Mouse (Mus musculus): ENCODE measurements around the gene Olfr818.
"Not testable (repeated sequence)": the region's sequence is repeated elsewhere in the genome, so short reads cannot be mapped to it uniquely, and the experiment has no call there.

Gene Olfr818

GRCm38 (mm10) chr10:129949000-129949399 is at the start of gene Olfr818:
TSS of gene Olfr818 (minus strand) at chr10:129949100.
- no peak for DNase-seq (ENCODE audit: low spot score)

- not testable (repeated sequence) for DNase-seq (ENCODE audit: low spot score)
Observed at GRCm38 (mm10) chr10:129984962-129985361, 36.1 kb upstream of the Olfr818 start, which contains the start of gene Gm10310. TSS of gene Gm10310 (minus strand) at chr10:129985062.

- not testable (repeated sequence) for DNase-seq (ENCODE audit: low spot score)
Observed at GRCm38 (mm10) chr10:129981867-129982266, 33.0 kb upstream of the Olfr818 start.

DNA sequence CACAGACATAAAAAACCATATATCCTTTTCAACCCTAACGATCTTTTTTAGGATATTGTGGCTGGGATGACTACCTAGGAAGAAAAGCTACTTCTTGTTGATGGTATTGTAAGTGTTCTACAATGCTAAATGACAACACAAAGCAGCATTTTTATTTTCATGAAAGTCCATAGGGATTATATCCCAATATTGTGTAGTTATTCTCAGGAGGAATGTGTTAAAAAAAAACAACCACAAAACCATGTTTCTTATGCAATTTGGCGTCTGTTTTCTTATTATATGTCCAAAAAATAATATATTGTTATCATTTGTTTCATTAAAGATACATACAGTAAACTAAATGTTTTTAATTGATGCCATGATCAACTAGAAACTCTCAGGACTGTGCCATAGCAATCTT is 27.1 kb upstream of the Olfr818 start, which contains the start of gene Olfr247:
Gene Olfr247, minus strand, starts transcription at position 101 of the 400 bp plus-strand sequence.
- DNase-seq (ENCODE audit: low spot score): not testable (repeated sequence)

DNA sequence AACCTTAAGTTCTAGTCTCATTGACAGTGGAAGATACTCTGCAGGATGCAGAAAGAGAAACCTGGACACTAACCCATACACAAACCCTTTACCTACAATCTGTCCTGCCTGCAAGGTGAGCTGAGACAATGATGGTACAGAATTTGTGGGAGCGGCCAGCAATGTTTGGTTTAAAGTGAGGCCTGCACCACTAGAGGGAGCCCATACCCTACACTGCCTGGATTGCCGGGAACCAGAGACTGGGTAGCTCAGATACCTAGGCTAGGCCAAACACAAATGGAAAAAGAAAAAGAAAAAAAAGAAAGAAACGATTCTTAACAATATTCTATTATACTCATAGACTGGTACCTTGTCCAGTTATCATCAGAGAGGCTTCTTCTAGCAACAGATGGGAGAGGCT is 24.1 kb upstream of the Olfr818 start:
- not testable (repeated sequence) for DNase-seq (ENCODE audit: low spot score)

DNA sequence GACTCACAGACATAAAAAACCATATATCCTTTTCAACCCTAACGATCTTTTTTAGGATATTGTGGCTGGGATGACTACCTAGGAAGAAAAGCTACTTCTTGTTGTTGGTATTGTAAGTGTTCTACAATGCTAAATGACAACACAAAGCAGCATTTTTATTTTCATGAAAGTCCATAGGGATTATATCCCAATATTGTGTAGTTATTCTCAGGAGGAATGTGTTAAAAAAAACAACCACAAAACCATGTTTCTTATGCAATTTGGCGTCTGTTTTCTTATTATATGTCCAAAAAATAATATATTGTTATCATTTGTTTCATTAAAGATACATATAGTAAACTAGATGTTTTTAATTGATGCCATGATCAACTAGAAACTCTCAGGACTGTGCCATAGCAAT is 18.3 kb upstream of the Olfr818 start, which contains the start of gene Olfr819:
Gene Olfr819, minus strand, starts transcription at position 101 of the 400 bp plus-strand sequence.
- not testable (repeated sequence) for DNase-seq (ENCODE audit: low spot score)

DNA sequence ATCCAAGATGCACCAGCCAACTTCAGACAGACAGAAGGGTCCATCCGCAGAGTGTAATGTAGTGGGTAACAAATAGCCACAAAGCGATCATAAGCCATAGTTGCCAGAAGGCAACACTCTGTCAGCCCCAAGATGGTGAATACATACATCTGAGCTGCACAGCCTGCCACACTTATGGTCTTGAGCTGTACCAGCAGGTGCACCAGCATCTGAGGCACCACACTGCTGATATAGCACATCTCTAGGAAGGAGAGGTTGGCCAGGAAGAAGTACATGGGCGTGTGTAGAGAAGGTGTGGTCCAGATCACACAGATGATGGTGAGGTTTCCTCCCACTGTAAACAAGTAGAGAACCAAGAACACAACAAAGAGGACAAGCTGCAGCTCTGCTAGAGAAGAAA is 17.3 kb upstream of the Olfr818 start:
- DNase-seq (ENCODE audit: low spot score): not testable (repeated sequence)

DNA sequence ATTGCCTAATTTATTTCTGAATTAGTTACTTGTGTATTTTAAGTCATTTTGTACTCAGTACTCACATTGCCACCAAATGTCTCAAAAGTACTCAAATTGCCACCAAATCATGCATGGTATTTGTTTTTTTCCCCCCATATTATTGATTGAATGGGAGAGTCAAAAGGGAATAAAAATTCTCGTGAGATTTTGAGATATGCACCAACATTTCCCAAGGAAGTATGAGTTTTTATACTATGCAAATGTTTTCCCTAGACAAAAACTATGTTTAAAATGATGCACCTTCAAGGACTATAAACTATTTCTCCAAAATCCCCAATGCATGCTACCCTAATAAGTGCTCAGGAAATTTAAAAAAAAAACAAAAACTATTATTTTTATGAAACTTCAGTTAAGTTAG is 33.4 kb downstream of the Olfr818 start, which contains the start of gene Olfr816:
Gene Olfr816, minus strand, starts transcription at position 101 of the 400 bp plus-strand sequence.
- no peak for DNase-seq (ENCODE audit: low spot score)

DNA sequence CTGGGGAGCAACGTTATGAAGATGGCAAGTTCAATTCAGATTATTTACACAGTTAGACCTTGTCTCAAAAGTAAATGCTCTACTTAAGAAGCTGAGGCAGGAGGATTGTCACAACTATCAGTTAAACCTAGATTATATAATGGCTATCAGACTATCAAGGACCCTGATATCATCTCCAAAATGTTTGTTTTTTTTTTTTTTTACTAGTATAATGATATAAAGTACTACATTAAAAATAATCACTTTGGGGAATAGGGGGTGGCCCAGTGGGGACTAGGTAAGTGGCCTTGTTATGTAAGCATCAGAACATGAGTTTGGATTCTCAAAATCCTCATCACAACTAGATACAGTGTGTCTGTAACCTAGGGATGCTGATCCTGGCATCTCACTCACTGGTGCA is 43.1 kb downstream of the Olfr818 start, which contains the start of gene Olfr815:
Gene Olfr815, minus strand, starts transcription at position 101 of the 400 bp plus-strand sequence.
- DNase-seq (ENCODE audit: low spot score): not testable (repeated sequence)
